Mouse (Mus musculus): ENCODE data around the gene Clstn1.

DNA sequence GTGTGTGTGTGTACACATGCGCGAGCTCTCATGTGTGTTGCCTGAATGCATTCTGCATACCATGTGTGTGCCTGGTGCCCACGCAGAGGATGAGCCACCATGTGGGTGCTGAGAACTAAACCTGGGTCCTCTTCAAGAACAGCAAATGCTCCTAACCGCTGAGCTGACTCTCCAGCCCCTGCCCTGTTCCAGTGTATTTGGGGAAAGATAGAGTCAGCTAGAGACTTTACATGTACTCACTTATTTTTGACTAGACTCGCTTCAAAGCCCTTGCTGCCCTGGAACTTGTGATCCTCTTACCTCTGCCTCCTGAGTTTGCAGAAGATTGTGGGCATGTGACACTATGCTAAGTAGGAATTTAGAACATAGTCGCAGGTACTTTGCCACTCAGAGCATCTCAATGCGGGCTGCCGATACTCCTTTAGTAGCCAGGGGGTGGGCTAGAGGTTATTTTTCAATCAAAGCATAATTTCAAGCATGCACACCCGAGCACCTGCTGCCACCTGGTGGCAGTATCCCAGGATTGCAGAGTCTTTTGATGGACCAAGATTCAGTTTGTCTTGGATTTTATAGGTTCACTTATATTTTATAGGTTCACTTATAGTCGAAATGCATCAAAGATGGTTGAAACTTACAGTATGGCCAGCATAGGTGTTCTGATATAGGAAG is 25.2 kb downstream of the Clstn1 start:
- TF ChIP-seq CTCF (IDR thresholded peaks at IDR 0.05; ENCODE audit: low read depth): peak; percentile 86
- no peak for TF ChIP-seq EP300 (IDR thresholded peaks at IDR 0.05; ENCODE audit: low read depth)
